Mouse (Mus musculus): ENCODE data around the gene Epn2. TPM values are rescaled to one million over a fixed set of nuclear protein-coding genes. Genes with fewer than 3 reads are reported as not detected.

Epn2 gene
- polyA plus RNA-seq, 1 experiment, result 76.0 TPM

DNA sequence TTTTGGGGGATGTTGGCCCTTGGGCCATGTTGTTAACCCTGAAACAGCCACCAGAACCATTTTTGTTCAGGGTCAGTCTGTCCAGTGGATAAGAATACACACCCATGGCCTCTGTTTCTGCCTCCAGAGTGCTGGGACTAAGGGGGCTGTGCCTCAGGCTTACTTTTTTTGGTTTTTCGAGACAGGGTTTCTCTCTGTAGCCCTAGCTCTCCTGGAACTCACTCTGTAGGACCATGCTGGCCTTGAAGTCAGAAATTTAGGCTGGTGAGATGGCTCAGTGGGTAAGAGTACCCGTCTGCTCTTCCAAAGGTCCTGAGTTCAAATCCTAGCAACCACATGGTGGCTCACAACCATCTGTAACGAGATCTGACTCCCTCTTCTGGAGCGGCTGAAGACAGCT, 100.7 kb downstream of the Epn2 start:
- H3K27me3 ChIP-seq (ENCODE audit: control insufficient read depth, insufficient read depth, low read length, poor library complexity, severe bottlenecking), result no peaks in the 10 kb centered on the region
- peaks cover 3% of the 10 kb centered on the region for H3K4me1 ChIP-seq (ENCODE audit: control insufficient read depth, insufficient read depth, low read length)
- H3K36me3 ChIP-seq (ENCODE audit: control insufficient read depth, insufficient read depth, low read length, poor library complexity, severe bottlenecking), result no peaks in the 10 kb centered on the region
- no peaks in the 10 kb centered on the region for H3K9me3 ChIP-seq (replicated peaks; ENCODE audit: control insufficient read depth, insufficient read depth, low read length, poor library complexity, severe bottlenecking)
- no peak overlapping the region for H3K27ac ChIP-seq (ENCODE audit: insufficient read depth, low read length)
- TF ChIP-seq CTCF (IDR thresholded peaks at IDR 0.05; ENCODE audit: low read depth, low read length), result no peak
- TF ChIP-seq POLR2A (IDR thresholded peaks at IDR 0.05; ENCODE audit: insufficient read depth, low read length), result no peak
- no peak for TF ChIP-seq EP300 (IDR thresholded peaks at IDR 0.05; ENCODE audit: insufficient read depth, low read depth, low read length)
- no peak overlapping the region for H3K4me3 ChIP-seq (ENCODE audit: low read depth, low read length)
- H3K9ac ChIP-seq (ENCODE audit: low read depth, poor library complexity, severe bottlenecking), result no peak overlapping the region

DNA sequence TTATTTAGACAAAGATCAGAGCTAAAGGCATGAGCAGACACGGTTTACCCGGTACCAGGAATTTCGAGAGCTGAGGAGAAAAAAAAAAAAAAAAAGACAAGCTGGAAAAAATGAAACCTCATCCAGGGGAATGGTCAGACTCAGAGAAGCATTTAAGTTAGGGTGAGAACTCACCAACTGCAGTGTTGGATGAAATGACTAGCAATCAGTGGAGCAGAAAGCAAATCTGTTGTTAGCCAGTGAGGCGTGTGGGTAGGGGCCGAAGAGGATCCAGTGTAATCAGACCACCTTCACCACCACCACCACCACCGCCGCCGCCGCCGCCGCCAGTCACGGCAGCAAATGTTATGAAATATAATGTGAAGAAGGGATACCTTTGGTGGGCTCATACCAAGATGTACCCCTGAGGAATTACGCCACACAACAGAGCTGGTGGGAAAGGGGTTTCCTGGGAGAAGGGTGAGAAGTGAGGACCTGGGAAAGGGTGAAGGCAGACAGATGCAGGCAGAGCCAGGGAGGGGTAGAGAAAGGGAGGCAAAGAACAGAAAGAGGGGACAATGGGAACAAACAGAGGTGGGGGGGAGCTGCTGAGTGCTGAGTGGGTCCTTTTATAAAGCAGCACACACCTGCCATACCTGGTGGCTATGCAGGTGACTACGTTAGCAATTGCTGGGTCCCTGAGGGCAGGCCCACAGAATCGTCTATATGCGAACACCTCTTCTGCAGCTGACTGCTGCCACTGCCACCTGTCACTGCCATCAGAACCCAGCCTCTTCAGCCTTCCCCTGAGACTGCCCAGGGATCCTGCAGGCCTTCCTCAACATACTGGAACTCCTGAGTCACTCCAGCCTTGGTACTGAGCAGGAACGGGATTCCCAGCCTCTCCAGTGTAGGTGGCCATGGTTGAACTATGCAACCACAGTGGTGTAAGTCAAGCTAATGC, 101.7 kb downstream of the Epn2 start:
- Histone ChIP-seq H3K9ac (ENCODE audit: low read depth, poor library complexity, severe bottlenecking) (no peak overlapping the region), H3K4me3 (ENCODE audit: low read depth, low read length) (peak overlapping the region; percentile 4; the same call in 1 of the 2 replicates), H3K27me3 (ENCODE audit: control insufficient read depth, insufficient read depth, low read length, poor library complexity, severe bottlenecking) (no peaks in the 10 kb centered on the region), H3K4me1 (ENCODE audit: control insufficient read depth, insufficient read depth, low read length) (peaks cover 3% of the 10 kb centered on the region), H3K27ac (ENCODE audit: insufficient read depth, low read length) (no peak overlapping the region), H3K9me3 (replicated peaks; ENCODE audit: control insufficient read depth, insufficient read depth, low read length, poor library complexity, severe bottlenecking) (no peaks in the 10 kb centered on the region), H3K36me3 (ENCODE audit: control insufficient read depth, insufficient read depth, low read length, poor library complexity, severe bottlenecking) (no peaks in the 10 kb centered on the region)
- TF ChIP-seq CTCF (IDR thresholded peaks at IDR 0.05; ENCODE audit: low read depth, low read length) (no peak), EP300 (IDR thresholded peaks at IDR 0.05; ENCODE audit: insufficient read depth, low read depth, low read length) (no peak)

DNA sequence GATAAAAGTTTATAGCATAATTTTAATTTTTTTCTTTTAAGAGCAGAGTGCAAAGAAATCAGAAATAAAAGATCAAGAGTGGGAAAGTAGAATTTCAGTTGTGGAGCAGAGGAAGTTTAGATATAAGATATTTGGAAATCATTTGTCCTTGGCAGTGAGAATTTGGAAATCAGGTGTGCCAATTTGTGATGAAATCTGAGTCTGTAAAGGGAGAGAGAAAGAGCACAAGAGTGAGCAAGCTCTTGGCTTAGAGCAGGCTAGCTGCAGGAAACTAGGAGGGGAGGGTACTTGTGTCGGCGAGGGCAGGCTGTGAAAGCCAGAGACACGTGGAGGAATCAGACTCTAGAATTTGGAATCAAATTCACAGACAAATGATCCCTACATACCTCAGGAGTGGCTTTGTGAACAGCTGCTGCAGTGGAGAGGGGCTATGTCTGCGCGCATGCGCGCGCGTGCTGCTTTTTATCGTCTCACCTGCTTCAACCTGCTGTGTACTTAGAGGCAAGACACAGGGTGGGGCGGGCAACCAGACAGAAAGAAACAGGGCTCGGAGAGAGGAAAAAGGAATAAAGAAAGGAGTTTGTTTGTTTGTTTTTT, 102.6 kb downstream of the Epn2 start:
- no peak overlapping the region; the same call in 1 of the 2 replicates for H3K9ac ChIP-seq (ENCODE audit: low read depth, poor library complexity, severe bottlenecking)
- TF ChIP-seq CTCF (IDR thresholded peaks at IDR 0.05; ENCODE audit: low read depth, low read length) (no peak), POLR2A (IDR thresholded peaks at IDR 0.05; ENCODE audit: insufficient read depth, low read length) (no peak), EP300 (IDR thresholded peaks at IDR 0.05; ENCODE audit: insufficient read depth, low read depth, low read length) (no peak)
- H3K27me3 ChIP-seq (ENCODE audit: control insufficient read depth, insufficient read depth, low read length, poor library complexity, severe bottlenecking), result no peaks in the 10 kb centered on the region
- H3K4me1 ChIP-seq (ENCODE audit: control insufficient read depth, insufficient read depth, low read length), result peaks cover 3% of the 10 kb centered on the region
- H3K27ac ChIP-seq (ENCODE audit: insufficient read depth, low read length), result no peak overlapping the region
- H3K36me3 ChIP-seq (ENCODE audit: control insufficient read depth, insufficient read depth, low read length, poor library complexity, severe bottlenecking), result no peaks in the 10 kb centered on the region
- H3K9me3 ChIP-seq (replicated peaks; ENCODE audit: control insufficient read depth, insufficient read depth, low read length, poor library complexity, severe bottlenecking), result no peaks in the 10 kb centered on the region
- no peak overlapping the region for H3K4me3 ChIP-seq (ENCODE audit: low read depth, low read length)

DNA sequence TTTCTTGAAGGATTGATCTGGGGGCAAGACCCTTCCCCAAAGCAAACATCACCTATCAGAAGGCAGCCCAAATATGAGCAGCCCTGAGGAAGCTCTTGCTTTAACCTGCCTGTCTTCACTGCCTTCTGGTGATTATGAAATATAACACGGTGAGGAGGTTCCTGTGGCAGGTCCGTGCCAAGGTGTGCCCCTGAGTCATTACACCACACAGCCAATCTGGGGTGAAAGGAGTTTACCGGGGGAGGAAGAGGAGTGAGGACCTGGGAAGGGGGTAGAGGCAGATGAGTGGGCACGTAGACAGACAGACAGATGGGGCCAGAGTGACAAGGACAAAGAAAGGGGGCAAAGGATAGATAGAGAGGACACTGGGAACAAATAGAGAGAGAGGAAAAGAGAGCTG, 105.9 kb downstream of the Epn2 start:
- TF ChIP-seq CTCF (IDR thresholded peaks at IDR 0.05; ENCODE audit: low read depth, low read length), result no peak
- H3K36me3 ChIP-seq (ENCODE audit: control insufficient read depth, insufficient read depth, low read length, poor library complexity, severe bottlenecking), result no peaks in the 10 kb centered on the region

DNA sequence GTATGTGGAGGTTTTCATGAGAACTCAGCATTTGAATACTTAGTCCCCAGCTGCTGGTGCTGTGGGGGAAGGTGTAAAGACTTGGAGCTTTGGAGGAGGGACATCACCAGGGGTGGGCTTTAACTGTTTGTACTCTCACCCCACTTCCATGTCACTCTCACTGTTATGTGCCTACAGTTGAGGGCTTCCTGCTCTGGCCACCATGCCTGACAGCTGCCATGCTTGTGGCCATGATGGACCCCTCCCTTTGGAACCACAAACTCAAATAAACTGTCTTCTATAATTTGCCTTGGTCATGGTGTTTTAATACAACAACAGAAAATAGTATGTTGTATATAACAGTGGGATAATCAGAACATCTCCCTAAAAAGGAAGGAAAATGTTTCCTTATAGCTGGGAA, 108.6 kb downstream of the Epn2 start:
- no peak overlapping the region for H3K27ac ChIP-seq (ENCODE audit: insufficient read depth, low read length)
- no peak overlapping the region for H3K9ac ChIP-seq (ENCODE audit: low read depth, poor library complexity, severe bottlenecking)
- H3K4me1 ChIP-seq (ENCODE audit: control insufficient read depth, insufficient read depth, low read length), result no peaks in the 10 kb centered on the region
- no peaks in the 10 kb centered on the region for H3K36me3 ChIP-seq (ENCODE audit: control insufficient read depth, insufficient read depth, low read length, poor library complexity, severe bottlenecking)
- no peak overlapping the region for H3K4me3 ChIP-seq (ENCODE audit: low read depth, low read length)
- no peaks in the 10 kb centered on the region; the same call in 1 of the 2 replicates for H3K9me3 ChIP-seq (replicated peaks; ENCODE audit: control insufficient read depth, insufficient read depth, low read length, poor library complexity, severe bottlenecking)
- no peaks in the 10 kb centered on the region for H3K27me3 ChIP-seq (ENCODE audit: control insufficient read depth, insufficient read depth, low read length, poor library complexity, severe bottlenecking)
- TF ChIP-seq POLR2A (IDR thresholded peaks at IDR 0.05; ENCODE audit: insufficient read depth, low read length) (no peak), EP300 (IDR thresholded peaks at IDR 0.05; ENCODE audit: insufficient read depth, low read depth, low read length) (no peak), CTCF (IDR thresholded peaks at IDR 0.05; ENCODE audit: low read depth, low read length) (no peak)

More for the DNA sequence above, 105.9 kb downstream of the Epn2 start:
- Histone ChIP-seq H3K9ac (ENCODE audit: low read depth, poor library complexity, severe bottlenecking) (no peak overlapping the region), H3K4me3 (ENCODE audit: low read depth, low read length) (no peak overlapping the region), H3K4me1 (ENCODE audit: control insufficient read depth, insufficient read depth, low read length) (peaks cover 3% of the 10 kb centered on the region), H3K27me3 (ENCODE audit: control insufficient read depth, insufficient read depth, low read length, poor library complexity, severe bottlenecking) (no peaks in the 10 kb centered on the region), H3K9me3 (replicated peaks; ENCODE audit: control insufficient read depth, insufficient read depth, low read length, poor library complexity, severe bottlenecking) (no peaks in the 10 kb centered on the region), H3K27ac (ENCODE audit: insufficient read depth, low read length) (no peak overlapping the region)

DNA sequence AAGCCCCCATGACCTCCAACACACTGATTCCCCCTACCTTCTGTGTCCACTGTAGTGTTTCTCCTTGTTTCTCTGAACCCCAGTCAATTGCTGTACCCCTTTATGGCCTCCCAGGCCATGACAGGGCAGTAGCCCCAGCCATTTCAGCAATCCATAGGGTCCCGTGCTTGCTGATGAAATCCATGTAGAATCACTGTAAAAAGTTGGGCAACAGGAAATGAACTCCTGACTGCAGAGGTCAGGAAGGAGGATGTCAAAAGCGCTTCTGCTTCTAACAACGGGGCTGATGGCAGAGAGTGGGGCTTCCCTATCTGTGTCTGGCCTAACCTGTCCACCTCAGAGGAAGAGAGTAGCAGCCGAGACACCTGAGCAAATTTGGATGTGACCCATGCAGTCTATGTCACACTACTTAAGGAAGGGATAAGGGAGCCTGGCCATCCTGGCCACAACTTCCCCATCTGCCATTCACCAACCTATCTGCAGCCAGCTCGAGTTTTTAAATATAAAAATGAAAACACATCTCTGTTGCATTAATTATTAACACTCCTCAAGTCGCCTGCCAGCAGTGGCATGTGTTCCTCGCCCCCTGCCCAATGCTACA, 110.1 kb downstream of the Epn2 start:
- H3K27ac ChIP-seq (ENCODE audit: insufficient read depth, low read length), result no peak overlapping the region
- TF ChIP-seq CTCF (IDR thresholded peaks at IDR 0.05; ENCODE audit: low read depth, low read length), result no peak
- TF ChIP-seq EP300 (IDR thresholded peaks at IDR 0.05; ENCODE audit: insufficient read depth, low read depth, low read length), result no peak
- no peak for TF ChIP-seq POLR2A (IDR thresholded peaks at IDR 0.05; ENCODE audit: insufficient read depth, low read length)

More for the DNA sequence above, 110.1 kb downstream of the Epn2 start:
- Histone ChIP-seq H3K9me3 (replicated peaks; ENCODE audit: control insufficient read depth, insufficient read depth, low read length, poor library complexity, severe bottlenecking) (no peaks in the 10 kb centered on the region; the same call in 1 of the 2 replicates), H3K4me3 (ENCODE audit: low read depth, low read length) (no peak overlapping the region), H3K4me1 (ENCODE audit: control insufficient read depth, insufficient read depth, low read length) (no peaks in the 10 kb centered on the region), H3K36me3 (ENCODE audit: control insufficient read depth, insufficient read depth, low read length, poor library complexity, severe bottlenecking) (no peaks in the 10 kb centered on the region), H3K27me3 (ENCODE audit: control insufficient read depth, insufficient read depth, low read length, poor library complexity, severe bottlenecking) (no peaks in the 10 kb centered on the region), H3K9ac (ENCODE audit: low read depth, poor library complexity, severe bottlenecking) (no peak overlapping the region)

Measured in ES-Bruce4 (cell line).